Mouse (Mus musculus) embryo, embryonic 11.5 days (tissue): Measurements from ENCODE around the gene Nptxr.

ENCODE experiments used
- DNase-seq: peaks from one replicate; pipeline ENCODE4 v3.0.0-alpha.2; 2012; ENCODE audit warnings: low read depth, low spot score

Nptxr gene

GRCm38 (mm10) chr15:79790111-79790510 is 14.5 kb downstream of the Nptxr start:
- no peak for DNase-seq

GRCm38 (mm10) chr15:79787815-79788214 is 16.8 kb downstream of the Nptxr start:
- no peak for DNase-seq

DNA sequence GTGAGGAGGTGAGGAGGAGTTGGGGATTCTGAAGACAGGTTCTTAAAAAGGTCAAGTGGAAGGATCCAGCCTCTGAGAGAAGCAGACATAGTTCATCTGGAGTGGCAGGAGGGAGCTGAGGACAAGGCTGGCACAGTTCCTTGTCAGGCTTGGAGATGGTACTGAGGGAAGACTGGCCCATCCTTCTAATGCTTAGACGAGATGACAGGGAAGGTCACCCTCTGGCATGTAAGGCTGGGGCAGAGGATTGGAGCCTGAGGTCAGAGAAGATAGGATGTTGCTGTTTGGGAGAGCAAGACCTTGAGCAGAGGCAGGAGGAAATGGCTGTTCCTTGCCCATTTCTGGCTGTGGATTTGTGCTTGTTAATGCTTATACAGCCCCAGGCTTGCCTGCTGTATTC is 19.5 kb downstream of the Nptxr start:
- DNase-seq, result no peak

DNA sequence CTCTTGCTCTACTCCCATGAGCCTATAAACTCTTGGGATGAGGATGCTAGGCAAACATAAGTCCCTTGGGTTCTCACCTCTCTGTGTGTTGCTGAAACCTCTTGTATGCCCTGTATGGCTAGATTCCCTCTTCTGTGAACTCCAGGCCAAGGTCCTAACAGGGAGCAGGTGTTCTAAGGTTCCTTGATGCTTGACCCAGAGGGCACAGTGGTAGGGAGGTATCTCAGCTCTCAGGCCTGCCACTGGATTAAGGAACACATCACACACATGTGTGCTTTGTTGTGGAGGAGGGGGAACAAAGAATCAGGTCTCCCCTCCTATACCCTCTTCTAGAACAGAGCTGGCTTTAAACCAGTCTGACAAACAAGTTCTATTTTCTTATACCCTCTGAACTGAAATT is 26.8 kb downstream of the Nptxr start, which contains the start of gene Dnal4:
TSS of gene Dnal4 (minus strand) at position 101 of the 400 bp plus-strand sequence.
- no peak for DNase-seq

DNA sequence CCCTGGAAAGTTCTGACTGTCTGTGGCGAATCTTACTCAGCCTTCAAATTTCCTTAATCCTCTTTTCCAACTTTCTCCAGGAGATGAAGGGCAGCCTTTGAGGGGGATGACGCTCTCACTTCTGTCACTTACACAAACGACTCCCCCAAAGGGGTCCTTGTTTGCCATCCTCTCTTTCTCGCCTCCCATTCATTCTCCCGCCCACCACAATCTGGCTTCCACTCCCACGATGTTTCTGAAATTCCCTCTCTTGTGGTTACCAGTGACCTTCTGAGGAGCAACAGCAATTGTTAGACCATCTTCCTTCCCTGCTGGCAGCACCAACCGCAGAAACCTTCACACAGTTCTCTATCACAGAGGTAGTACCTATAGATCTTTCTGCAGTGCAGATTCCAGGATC is 28.9 kb downstream of the Nptxr start:
- DNase-seq, result no peak

GRCm38 (mm10) chr15:79774117-79775027 is 30.2 kb downstream of the Nptxr start:
- peak; percentile 96 for DNase-seq

DNA sequence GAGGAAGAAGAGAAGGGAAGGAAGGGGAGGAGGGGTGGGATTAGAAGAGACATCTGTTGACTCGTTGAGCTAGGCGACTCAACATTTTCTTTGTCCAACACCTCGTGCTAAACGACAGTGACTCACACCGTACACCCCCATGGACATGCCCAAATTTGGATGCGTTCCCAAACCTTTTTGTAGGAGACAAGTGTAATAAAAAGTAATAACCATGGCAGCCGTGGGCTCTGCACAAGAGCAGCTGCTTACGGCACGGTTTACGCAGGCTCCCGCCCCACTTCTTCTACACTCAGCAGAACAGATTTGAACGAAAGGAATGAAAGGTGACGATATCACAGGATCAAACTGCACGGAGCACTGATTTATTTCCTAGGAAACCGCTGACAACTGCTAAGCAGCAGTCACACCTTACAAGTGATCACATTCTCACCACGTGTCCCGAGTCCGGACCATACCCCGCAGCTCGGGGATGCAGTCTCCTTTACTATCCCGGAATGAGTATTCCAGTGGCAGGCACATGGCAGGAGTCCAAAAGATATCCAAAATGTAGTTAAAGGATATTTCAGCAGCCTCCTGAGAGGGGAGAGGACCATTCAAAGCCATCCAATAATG is 33.8 kb downstream of the Nptxr start:
- no peak for DNase-seq

- DNase-seq, result no peak
These were observed 36.3 kb downstream of the Nptxr start for GRCm38 (mm10) chr15:79768302-79768701.

DNA sequence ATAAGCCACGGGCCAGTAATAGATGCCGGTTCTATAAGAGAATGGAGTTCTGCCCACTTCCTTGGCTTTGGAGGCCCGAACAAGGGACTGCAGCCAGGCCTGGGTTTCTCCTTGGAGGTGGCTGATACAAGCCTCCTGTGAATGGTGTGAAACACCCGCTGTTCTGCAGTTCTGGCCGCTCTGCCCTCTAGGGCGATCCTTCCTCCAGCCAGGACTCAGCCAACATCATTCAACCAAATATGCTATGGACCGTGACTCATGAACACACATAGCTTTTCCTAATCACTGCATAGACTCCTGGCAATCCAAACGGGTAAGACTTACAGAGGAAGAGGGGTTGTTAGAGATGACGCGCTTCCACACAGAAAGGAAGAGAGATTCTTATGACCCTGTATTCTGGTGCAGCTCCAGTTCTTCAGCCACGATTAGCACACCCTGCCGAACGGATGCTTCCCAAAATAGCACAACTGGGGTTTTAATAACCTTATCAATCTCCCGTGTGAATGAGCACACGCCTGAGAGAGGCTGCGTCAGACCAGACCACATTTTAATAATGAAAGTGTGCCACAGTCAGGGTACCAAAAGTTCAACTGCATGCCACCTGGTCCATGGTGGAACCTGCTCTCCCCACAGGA is 37.1 kb downstream of the Nptxr start:
- DNase-seq, result no peak

DNA sequence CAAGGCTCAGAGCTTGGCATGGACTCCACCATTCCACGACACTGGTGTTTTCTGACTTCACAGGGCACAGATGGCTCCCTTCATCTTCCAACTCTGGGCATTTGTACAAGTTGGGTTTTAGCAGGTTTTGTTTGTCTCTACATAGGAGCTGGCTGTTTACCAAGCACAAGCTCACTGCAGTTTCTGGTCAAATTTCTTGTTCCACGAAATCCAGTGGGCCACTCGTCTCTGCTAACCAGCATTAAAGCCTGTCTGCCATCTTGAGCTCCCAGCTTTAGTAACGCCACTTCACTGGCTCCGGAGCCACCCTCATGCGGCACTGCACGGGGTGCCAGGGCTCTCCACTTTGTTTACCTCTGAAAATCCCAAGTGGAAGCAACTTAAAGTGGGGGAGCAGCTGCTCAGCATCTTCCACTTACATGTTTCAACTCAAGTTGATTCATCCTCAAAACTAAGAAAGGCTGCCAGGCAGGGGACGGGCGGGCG is 37.9 kb downstream of the Nptxr start:
- DNase-seq, result no peak

DNA sequence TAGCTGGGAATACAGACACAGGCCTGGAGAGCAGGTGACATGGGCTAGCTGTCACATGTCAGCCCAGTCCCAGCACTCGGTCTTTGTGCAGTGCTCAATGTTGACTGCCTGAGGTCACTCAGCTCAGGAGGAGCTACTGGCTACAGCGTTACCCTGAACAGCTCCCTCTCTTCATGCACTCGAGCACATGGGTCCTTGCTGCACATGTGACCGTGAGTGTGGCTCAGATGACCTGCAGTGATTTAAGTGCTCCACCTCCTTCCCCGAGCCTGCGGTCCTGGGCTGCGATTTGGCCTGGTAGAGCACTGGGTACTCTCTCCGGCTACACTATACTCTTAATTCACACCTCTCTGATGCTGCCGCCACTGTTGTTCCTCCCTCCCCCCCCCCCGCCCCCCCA is 38.4 kb downstream of the Nptxr start:
- DNase-seq, result no peak

- no peak for DNase-seq
These were observed 39.2 kb downstream of the Nptxr start for GRCm38 (mm10) chr15:79765361-79765760.

- no peak for DNase-seq
These were observed 39.9 kb downstream of the Nptxr start for GRCm38 (mm10) chr15:79764539-79765267.

DNA sequence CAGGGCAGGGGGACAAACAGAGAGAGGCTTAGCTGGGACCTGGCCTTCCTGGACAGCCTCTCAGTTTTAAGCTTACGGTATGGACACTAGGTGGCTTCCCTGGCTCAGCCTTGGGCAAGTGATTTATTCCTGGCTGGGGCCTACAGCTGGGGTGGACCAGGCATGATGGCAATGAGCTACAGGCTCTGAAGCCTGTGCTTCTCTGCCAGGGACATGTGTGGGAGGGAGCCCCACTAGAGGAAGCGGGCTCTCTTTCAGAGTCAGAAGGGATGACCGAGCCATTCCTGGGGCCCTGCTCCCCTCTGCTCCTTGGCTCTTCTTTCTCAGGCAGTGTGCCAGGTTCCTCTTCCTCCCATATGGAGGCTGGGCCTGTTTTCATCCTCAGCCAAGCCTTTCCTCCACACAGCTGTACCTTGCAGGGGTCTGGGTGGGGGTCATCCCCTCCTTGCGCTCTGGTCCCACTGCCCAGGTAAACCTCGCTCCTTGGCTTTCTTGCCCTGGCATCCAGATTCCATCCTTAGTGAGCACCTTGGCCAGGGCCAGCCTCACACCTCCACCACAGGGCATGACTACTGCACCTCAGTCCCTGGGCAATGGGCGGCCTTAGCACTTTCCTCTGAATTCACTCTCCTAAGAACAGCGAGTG is 40.8 kb downstream of the Nptxr start:
- no peak for DNase-seq

- DNase-seq, result no peak
These were observed 41.6 kb downstream of the Nptxr start for GRCm38 (mm10) chr15:79763001-79763400.

DNA sequence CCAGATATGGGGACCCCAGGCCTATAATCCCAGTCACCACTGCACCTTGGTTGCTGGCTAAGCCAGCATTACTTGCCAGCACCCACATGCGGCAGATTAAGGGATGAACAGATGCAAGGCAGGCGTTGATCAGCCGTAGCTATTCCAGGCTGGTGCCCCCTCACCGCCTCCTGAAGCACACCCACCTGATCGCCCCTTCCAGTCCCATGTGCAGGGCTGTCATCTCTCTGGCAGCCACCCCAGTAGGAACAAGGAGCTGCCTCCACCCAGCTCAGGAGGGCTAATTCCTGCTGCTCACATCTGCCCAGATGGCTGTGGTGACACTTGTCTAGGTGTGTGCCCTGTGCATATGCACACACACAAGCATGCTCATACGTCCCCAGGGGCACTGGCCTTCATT is 43.6 kb downstream of the Nptxr start:
- DNase-seq, result no peak

DNA sequence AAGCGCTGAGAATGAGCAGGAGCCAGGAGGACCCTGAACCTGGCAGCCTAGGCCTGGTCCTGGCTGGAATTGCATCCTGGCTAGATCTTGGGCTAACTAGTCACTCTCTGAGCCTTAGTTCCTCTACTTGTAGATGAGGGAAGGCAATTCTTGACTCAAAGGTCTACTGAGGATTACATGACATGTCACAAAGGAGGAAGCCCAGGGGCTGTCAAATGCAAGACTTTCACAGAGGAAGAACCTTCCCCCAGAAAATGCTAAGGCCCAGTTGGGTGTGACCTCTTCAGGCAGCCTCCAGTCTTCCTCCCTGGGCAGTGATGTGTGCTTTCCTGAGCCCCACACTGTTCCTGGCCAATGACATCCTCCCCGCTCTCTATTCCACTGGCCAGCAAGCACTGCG is 47.4 kb downstream of the Nptxr start:
- DNase-seq, result no peak

GRCm38 (mm10) chr15:79755977-79756625 is 48.5 kb downstream of the Nptxr start:
- no peak for DNase-seq

- DNase-seq, result no peak
These were observed 49.4 kb downstream of the Nptxr start for GRCm38 (mm10) chr15:79755176-79755575.

GRCm38 (mm10) chr15:79753873-79754272 is 50.7 kb downstream of the Nptxr start:
- no peak for DNase-seq

GRCm38 (mm10) chr15:79753420-79753752 is 51.2 kb downstream of the Nptxr start:
- DNase-seq, result no peak
